Mouse (Mus musculus) heart, embryonic 14.5 days (tissue): ENCODE results near the gene Atp5j2. TPM values are rescaled to one million over a fixed set of nuclear protein-coding genes. Genes with fewer than 3 reads are reported as not detected.
A peak's percentile ranks its signal among the peaks of the same experiment; 100 is the strongest.
"Not testable (repeated sequence)": the region's sequence is repeated elsewhere in the genome, so short reads cannot be mapped to it uniquely, and the experiment has no call there.

Source experiments
- ATAC-seq: fragments of 200-750 bp; cut with Nextera tagmentation; 2 replicates; pipeline ENCODE4 v1.8.0; 2017; ENCODE audit warnings: low read depth, moderate TSS enrichment; ENCODE audit not compliant: insufficient number of reproducible peaks, insufficient read depth, low FRiP score
- H3K27ac ChIP-seq, 2 experiments: fragments of 200-500 bp in 1 of 2; fragments of 300-500 bp in 1 of 2; sonication (generic) in 1 of 2; replicated peaks in 1 of 2; 2 replicates each; pipeline ENCODE4 v1.5.1; 2012 to 2014; ENCODE audit warnings: low read depth in 2 of 2, low read length in 2 of 2, control low read depth in 1 of 2, mild to moderate bottlenecking in 1 of 2, mixed read lengths in 1 of 2; ENCODE audit not compliant: control insufficient read depth in 1 of 2, insufficient read depth in 1 of 2
- H3K27me3 ChIP-seq: fragments of 300-500 bp; sonication (generic); 2 replicates; pipeline ENCODE4 v1.6.1; 2014; ENCODE audit warnings: mild to moderate bottlenecking, low read length, control low read depth; ENCODE audit not compliant: control insufficient read depth, insufficient read depth
- H3K36me3 ChIP-seq: fragments of 300-500 bp; sonication (generic); 2 replicates; pipeline ENCODE4 v1.6.1; 2014; ENCODE audit warnings: mild to moderate bottlenecking, control low read depth, low read length, mixed read lengths; ENCODE audit not compliant: control insufficient read depth, insufficient read depth
- H3K4me1 ChIP-seq, 2 experiments: fragments of 200-500 bp in 1 of 2; fragments of 300-500 bp in 1 of 2; sonication (generic) in 1 of 2; 2 replicates each; pipeline ENCODE4 v1.6.1; 2012 to 2014; ENCODE audit warnings: low read length in 2 of 2, control low read depth in 1 of 2, mixed read lengths in 1 of 2; ENCODE audit not compliant: control insufficient read depth in 2 of 2, insufficient read depth in 2 of 2
- H3K4me2 ChIP-seq: fragments of 300-500 bp; sonication (generic); 2 replicates; pipeline ENCODE4 v1.6.1; 2014; ENCODE audit warnings: mild to moderate bottlenecking, low read length
- H3K4me3 ChIP-seq, 2 experiments: fragments of 200-500 bp in 1 of 2; fragments of 300-500 bp in 1 of 2; sonication (generic) in 1 of 2; 2 replicates each; pipeline ENCODE4 v1.5.1; 2012 to 2014; ENCODE audit warnings: low read length in 2 of 2, mild to moderate bottlenecking in 2 of 2, control low read depth in 1 of 2, low read depth in 1 of 2, moderate library complexity in 1 of 2; ENCODE audit not compliant: control insufficient read depth in 1 of 2, insufficient read depth in 1 of 2
- H3K9ac ChIP-seq: fragments of 300-500 bp; sonication (generic); 2 replicates; pipeline ENCODE4 v1.6.1; 2014; ENCODE audit warnings: mild to moderate bottlenecking, low read length
- H3K9me3 ChIP-seq: fragments of 300-500 bp; sonication (generic); 2 replicates; pipeline ENCODE4 v1.6.1; 2016; ENCODE audit warnings: low read length, control low read depth; ENCODE audit not compliant: control insufficient read depth
- WGBS: fragments of 180-500 bp; shearing (Covaris S2); extraction: QIAGEN DNeasy Blood & Tissue Kit; methylation state at CpG from one replicate; pipeline ENCODE4 v1.1.7; 2014; 5-methylcytosine and 5-hydroxymethylcytosine counted together
- polyA plus RNA-seq: library from polyadenylated mRNA; unstranded; fragments of >200 nt; fragmentation: Nextera tagmentation; extraction: Ambion mirVana; gene quantifications from 2 replicates; pipeline ENCODE4 v1.2.1, GENCODE M21; 2014

Gene Atp5j2
- polyA plus RNA-seq, 1 experiment from 2014 or later = 1,313 TPM

- WGBS = 88% methylated on average over 4 of the region's 4 CpGs
- peaks cover 79% of the 10 kb centered on the region for H3K36me3 ChIP-seq
These were observed 20.4 kb upstream of the Atp5j2 start for GRCm38 (mm10) chr5:145212216-145212615.

GRCm38 (mm10) chr5:145211340-145211739, 19.5 kb upstream of the Atp5j2 start:
- no peak for ATAC-seq
- no peak overlapping the region for H3K9ac ChIP-seq

More at GRCm38 (mm10) chr5:145212216-145212615, 20.4 kb upstream of the Atp5j2 start:
- H3K4me1 ChIP-seq = no peaks in the 10 kb centered on the region
- ATAC-seq = no peak
- no peaks in the 10 kb centered on the region for H3K9me3 ChIP-seq
- no peak overlapping the region for H3K9ac ChIP-seq
- H3K27me3 ChIP-seq = no peaks in the 10 kb centered on the region
- H3K4me2 ChIP-seq = no peak overlapping the region
- H3K27ac ChIP-seq = no peak overlapping the region
- no peak overlapping the region for H3K4me3 ChIP-seq

GRCm38 (mm10) chr5:145208391-145208790, 16.5 kb upstream of the Atp5j2 start:
- peaks cover 57% of the 10 kb centered on the region for H3K36me3 ChIP-seq
- ATAC-seq, H3K27ac ChIP-seq: not testable (repeated sequence)

More at GRCm38 (mm10) chr5:145211340-145211739, 19.5 kb upstream of the Atp5j2 start:
- H3K4me1 ChIP-seq = no peaks in the 10 kb centered on the region
- no peak overlapping the region for H3K4me2 ChIP-seq
- 89% methylated on average over 4 of the region's 4 CpGs for WGBS
- no peaks in the 10 kb centered on the region for H3K9me3 ChIP-seq
- H3K36me3 ChIP-seq = peaks cover 80% of the 10 kb centered on the region
- no peak overlapping the region for H3K4me3 ChIP-seq
- no peak overlapping the region for H3K27ac ChIP-seq
- H3K27me3 ChIP-seq = no peaks in the 10 kb centered on the region

GRCm38 (mm10) chr5:145207954-145208353, 16.1 kb upstream of the Atp5j2 start:
- peaks cover 52% of the 10 kb centered on the region for H3K36me3 ChIP-seq
- H3K4me3 ChIP-seq = no peak overlapping the region
- H3K9me3 ChIP-seq = no peaks in the 10 kb centered on the region
- no peak for ATAC-seq
- no peak overlapping the region for H3K9ac ChIP-seq
- no peak overlapping the region for H3K4me2 ChIP-seq
- 83% methylated on average over 5 of the region's 6 CpGs for WGBS
- peaks cover 4 to 10% of the 10 kb centered on the region in 2 experiments for H3K4me1 ChIP-seq
- no peaks in the 10 kb centered on the region for H3K27me3 ChIP-seq
- H3K27ac ChIP-seq = no peak overlapping the region

More at GRCm38 (mm10) chr5:145208391-145208790, 16.5 kb upstream of the Atp5j2 start:
- H3K9me3 ChIP-seq, H3K27me3 ChIP-seq, H3K4me3 ChIP-seq, H3K4me2 ChIP-seq, H3K9ac ChIP-seq: not testable (repeated sequence)
- 48% methylated on average over 11 of the region's 11 CpGs for WGBS
- H3K4me1 ChIP-seq = peaks cover 4 to 10% of the 10 kb centered on the region in 2 experiments

DNA sequence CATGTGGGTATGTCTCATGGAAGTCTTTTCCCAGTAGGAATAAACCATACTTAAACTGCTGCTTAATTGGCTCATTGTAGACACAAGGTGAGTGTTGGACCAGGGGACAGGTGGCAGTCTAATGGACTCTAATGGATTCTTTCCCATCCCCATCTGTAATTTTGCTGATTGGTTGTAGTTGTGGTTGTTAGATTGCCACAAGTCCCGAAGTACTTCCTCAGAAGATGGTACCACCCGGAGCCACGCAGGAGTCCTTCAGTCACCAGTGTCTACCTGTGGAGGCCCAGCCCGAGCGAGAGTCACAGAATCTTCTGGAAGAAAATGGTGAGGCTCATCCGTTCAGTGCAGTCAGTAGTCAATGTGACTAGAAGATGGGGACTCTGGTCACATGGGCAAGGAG, 15.5 kb upstream of the Atp5j2 start:
- WGBS = 96% methylated on average over 6 of the region's 6 CpGs
- Histone ChIP-seq H3K36me3 (peaks cover 47% of the 10 kb centered on the region), H3K4me1 (peaks cover 4 to 10% of the 10 kb centered on the region in 2 experiments), H3K27me3 (no peaks in the 10 kb centered on the region), H3K9ac (no peak overlapping the region), H3K27ac (no peak overlapping the region), H3K9me3 (no peaks in the 10 kb centered on the region), H3K4me3 (no peak overlapping the region), H3K4me2 (no peak overlapping the region)
- ATAC-seq = no peak

GRCm38 (mm10) chr5:145205041-145205440, 13.2 kb upstream of the Atp5j2 start:
- 3% methylated on average over 9 of the region's 9 CpGs for WGBS
- Histone ChIP-seq H3K27ac (peak overlapping the region; percentile 80 to 93), H3K4me3 (peak overlapping the region; percentile 53 to 72), H3K4me2 (peak overlapping the region; percentile 79), H3K27me3 (no peaks in the 10 kb centered on the region), H3K4me1 (peaks cover 6 to 21% of the 10 kb centered on the region in 2 experiments), H3K9ac (peak overlapping the region; percentile 81), H3K36me3 (peaks cover 23% of the 10 kb centered on the region), H3K9me3 (no peaks in the 10 kb centered on the region)
- no peak for ATAC-seq

DNA sequence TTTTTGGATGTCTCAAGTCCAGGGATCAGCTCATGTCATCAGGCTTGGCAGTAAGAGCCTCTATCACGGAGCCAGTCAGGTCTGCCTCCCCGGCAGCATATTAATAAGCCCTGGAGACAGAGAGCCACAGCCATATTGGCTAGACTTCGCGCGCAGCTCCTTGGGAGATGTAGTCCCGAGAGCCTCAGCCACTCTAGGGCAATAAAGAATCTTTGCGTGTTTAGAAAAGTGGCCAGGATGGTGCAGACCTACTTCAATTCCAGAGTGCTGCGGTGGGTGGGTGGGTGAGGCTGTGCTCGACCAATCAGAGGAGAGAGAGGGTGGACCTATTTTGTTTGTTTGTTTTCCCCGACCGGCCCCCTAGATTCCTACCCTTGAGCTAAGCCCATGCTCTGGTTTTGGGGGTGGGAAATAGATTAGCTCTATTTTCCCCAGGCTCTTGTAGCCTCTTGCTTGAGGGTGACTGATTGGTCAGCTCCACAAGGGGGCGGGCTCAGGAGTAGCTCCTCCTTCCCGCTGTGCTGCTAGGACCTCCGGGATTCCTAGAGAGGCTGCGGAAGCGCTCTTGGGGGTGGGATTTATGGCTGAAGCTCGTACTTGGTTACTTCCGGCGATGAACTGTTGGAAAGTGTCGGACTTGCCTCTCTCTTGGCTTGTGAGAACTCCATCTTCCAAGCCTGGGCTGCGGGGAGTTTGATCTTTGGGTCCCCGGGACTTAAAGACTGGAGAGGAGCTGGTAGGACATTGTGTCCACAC, 12.3 kb upstream of the Atp5j2 start, which contains the start of gene Zkscan5:
TSS of gene Zkscan5 (plus strand) at position 627 of the 756 bp plus-strand sequence.
- Histone ChIP-seq H3K9ac (peak within 1 kb of the TSS; percentile 81), H3K4me3 (peak within 1 kb of the TSS; percentile 72 to 97), H3K36me3 (peaks cover 18% of the 10 kb centered on the region), H3K27ac (peak within 1 kb of the TSS; percentile 80 to 99), H3K9me3 (no peaks in the 10 kb centered on the region), H3K27me3 (no peaks in the 10 kb centered on the region), H3K4me2 (peak within 1 kb of the TSS; percentile 79), H3K4me1 (peaks cover 6 to 21% of the 10 kb centered on the region in 2 experiments)
- 0% methylated on average over 22 of the region's 22 CpGs for WGBS
- peak; percentile 95 for ATAC-seq
